ENCODE assay signal across 9 mouse cellular contexts in the genomic region with DNA sequence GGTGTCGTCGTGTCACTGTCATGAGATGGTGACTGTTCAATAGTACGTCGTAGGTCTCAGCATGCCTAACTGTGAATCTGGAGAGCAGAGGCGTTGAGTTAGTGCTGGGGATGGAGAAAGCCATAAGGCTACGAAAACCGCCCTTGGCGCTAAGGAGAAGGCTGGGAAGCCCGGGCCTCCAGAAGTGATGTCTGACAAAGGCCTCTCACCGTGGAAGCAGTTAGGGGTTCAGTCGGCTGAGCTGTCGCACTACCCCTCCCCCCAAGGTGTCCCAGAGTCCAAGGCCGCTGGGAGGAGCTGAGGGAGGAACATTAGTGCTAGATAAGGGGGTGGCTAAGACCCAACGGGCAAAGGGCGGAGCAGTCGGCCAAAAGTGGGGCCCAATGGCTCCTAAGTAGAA. TPM values are rescaled to one million over a fixed set of nuclear protein-coding genes. Genes with fewer than 3 reads are reported as not detected.
DNase-seq lines count a peak whose midpoint lies in the region; ATAC-seq and TF ChIP-seq lines count a peak whose summit lies in the region.
"Had no signal": no experiment of that assay in that cellular context is flagged by ENCODE, and none has a peak within 500 bp of the region (broad histone marks: within the 10 kb centered on the region; RNA-seq: fewer than 3 reads in every experiment).

No protein-coding gene starts in this region.

- no peak for DNase-seq in heart, embryonic 10.5 days (ENCODE audit: low spot score)
- no peak for DNase-seq in heart, postnatal 4 days
- peak; percentile 42 for DNase-seq in ES-CJ7 (ENCODE audit: low read depth, low spot score)
- DNase-seq in liver, adult 2 months (ENCODE audit: extremely low read depth, low read depth, low spot score) = peak; percentile 93
- no peak for DNase-seq in thymus, postnatal 36 days
- no peak for DNase-seq in left cerebral cortex, postnatal 4 days

- peak; percentile 51; the same call in 1 of the 2 replicates for TF ChIP-seq POLR2A in liver, adult 2 months (IDR thresholded peaks at IDR 0.05; ENCODE audit: extremely low read depth, insufficient read depth, low read length)

- 0 out of 2 replicates have a peak overlapping the region, but pooled peaks have one; percentile 30 for H3K27ac ChIP-seq in heart, embryonic 10.5 days
- H3K27ac ChIP-seq in hindbrain, embryonic 12.5 days = no peak overlapping the region
- peak overlapping the region; percentile 94 for H3K27ac ChIP-seq in liver, adult 2 months (replicated peaks; ENCODE audit: insufficient read depth, low read depth, low read length)

- intact Hi-C loops in left cerebral cortex, postnatal 4 days (cut with DNase I) = no loop called here

- H3K79me2 ChIP-seq in liver, adult 2 months (ENCODE audit: control insufficient read depth, insufficient read depth, low read length) = peaks cover 12% of the 10 kb centered on the region; the same call in 1 of the 2 replicates

- peak overlapping the region; percentile 56 for H3K4me3 ChIP-seq in heart, embryonic 10.5 days
- H3K4me3 ChIP-seq in hindbrain, embryonic 12.5 days = peak overlapping the region; percentile 28; the same call in 1 of the 2 replicates
- peak overlapping the region; percentile 67 for H3K4me3 ChIP-seq in liver, adult 2 months (ENCODE audit: insufficient read depth, low read depth, low read length)
- H3K4me3 ChIP-seq: myocyte had no signal

- WGBS in heart, embryonic 10.5 days = 2% methylated on average over 16 of the region's 16 CpGs
- WGBS in hindbrain, embryonic 12.5 days = 5% methylated on average over 16 of the region's 16 CpGs
- 3% methylated on average over 16 of the region's 16 CpGs for whole genome bisulfite sequencing in liver, adult 2 months

- TF ChIP-seq CTCF in liver, adult 2 months (IDR thresholded peaks at IDR 0.05; ENCODE audit: low read depth, low read length) = no peak

- H3K27me3 ChIP-seq in heart, embryonic 10.5 days (ENCODE audit: insufficient read depth, poor library complexity, severe bottlenecking) = peaks cover 75% of the 10 kb centered on the region
- peaks cover 79% of the 10 kb centered on the region for H3K27me3 ChIP-seq in hindbrain, embryonic 12.5 days
- no peaks in the 10 kb centered on the region for H3K27me3 ChIP-seq in liver, adult 2 months (ENCODE audit: control insufficient read depth, insufficient read depth, low read length)

- peak overlapping the region; percentile 44; the same call in 1 of the 2 replicates for H3K4me2 ChIP-seq in hindbrain, embryonic 12.5 days (replicated peaks)

- no peaks in the 10 kb centered on the region for H3K9me3 ChIP-seq in heart, embryonic 10.5 days
- no peaks in the 10 kb centered on the region for H3K9me3 ChIP-seq in hindbrain, embryonic 12.5 days (replicated peaks)

- H3K4me1 ChIP-seq in heart, embryonic 10.5 days = peaks cover 33% of the 10 kb centered on the region
- H3K4me1 ChIP-seq in hindbrain, embryonic 12.5 days = peaks cover 19% of the 10 kb centered on the region
- H3K4me1 ChIP-seq in liver, adult 2 months (ENCODE audit: control insufficient read depth, insufficient read depth, low read length) = peaks cover 12% of the 10 kb centered on the region

- H3K9ac ChIP-seq in hindbrain, embryonic 12.5 days = no peak overlapping the region
- H3K9ac ChIP-seq in liver, adult 2 months (ENCODE audit: low read depth, low read length) = peak overlapping the region; percentile 85

- H3K36me3 ChIP-seq in heart, embryonic 10.5 days = no peaks in the 10 kb centered on the region
- H3K36me3 ChIP-seq in hindbrain, embryonic 12.5 days = no peaks in the 10 kb centered on the region
- H3K36me3 ChIP-seq in liver, adult 2 months (ENCODE audit: control insufficient read depth, insufficient read depth, low read length) = peaks cover 23% of the 10 kb centered on the region

- no peak for ATAC-seq in hindbrain, embryonic 12.5 days (ENCODE audit: low FRiP score)
- no peak for ATAC-seq in frontal cortex, adult (ENCODE audit: low TSS enrichment)

RNA-seq across cellular contexts. Expression of gene Nags, which starts 0.7 kb away (rescaled TPM):
- polyA plus RNA-seq in heart, embryonic 10.5 days (2016; fragmentation: Nextera tagmentation; extraction: Ambion mirVana) = 0.25 and 1.3 TPM in 2 replicates
- not detected for total RNA-seq in heart, postnatal 4 days (2021)
- 0.14 TPM in 1 of 2 replicates, not detected in the other for polyA plus RNA-seq in hindbrain, embryonic 12.5 days (2016; fragmentation: Nextera tagmentation; extraction: Ambion mirVana)
- total RNA-seq in liver, adult 2 months (2014; rRNA removed) = 58.6 and 81.5 TPM in 2 replicates
- polyA plus RNA-seq in liver, adult 2 months (2012; rRNA removed) = 135 and 155 TPM in 2 replicates
- total RNA-seq in left cerebral cortex, postnatal 4 days (2021) = under 1 TPM in 1 of 2 experiments, not detected in 1; 0.16 TPM
- polyA plus RNA-seq: myocyte had no signal

RNA-seq across cellular contexts. Expression of gene Tmem101, which starts 10.2 kb away (rescaled TPM):
- polyA plus RNA-seq in heart, embryonic 10.5 days (2016; fragmentation: Nextera tagmentation; extraction: Ambion mirVana) = 40.8 and 44.6 TPM in 2 replicates
- 10 to 100 TPM; 15.0 to 15.4 TPM for total RNA-seq in heart, postnatal 4 days (2021)
- 37.9 and 40.4 TPM in 2 replicates for polyA plus RNA-seq in hindbrain, embryonic 12.5 days (2016; fragmentation: Nextera tagmentation; extraction: Ambion mirVana)
- 4.2 and 7.7 TPM in 2 replicates for total RNA-seq in liver, adult 2 months (2014; rRNA removed)
- polyA plus RNA-seq in liver, adult 2 months (2012; rRNA removed) = 9.2 and 13.5 TPM in 2 replicates
- 10 to 100 TPM; 23.8 to 26.4 TPM for total RNA-seq in left cerebral cortex, postnatal 4 days (2021)

RNA-seq across cellular contexts. Expression of gene Pyy, which starts 38.4 kb away (rescaled TPM):
- polyA plus RNA-seq in heart, embryonic 10.5 days (2016; fragmentation: Nextera tagmentation; extraction: Ambion mirVana) = 3.0 TPM in 1 of 2 replicates, not detected in the other
- not detected for total RNA-seq in heart, postnatal 4 days (2021)
- 3.3 and 5.5 TPM in 2 replicates for polyA plus RNA-seq in hindbrain, embryonic 12.5 days (2016; fragmentation: Nextera tagmentation; extraction: Ambion mirVana)
- not detected in 2 replicates for total RNA-seq in liver, adult 2 months (2014; rRNA removed)
- polyA plus RNA-seq in liver, adult 2 months (2012; rRNA removed) = 0.35 TPM in 1 of 2 replicates, not detected in the other
- total RNA-seq in left cerebral cortex, postnatal 4 days (2021) = not detected
- polyA plus RNA-seq: myocyte had no signal

RNA-seq across cellular contexts. Expression of gene Lsm12, which starts 39.1 kb away (rescaled TPM):
- 90.9 and 108 TPM in 2 replicates for polyA plus RNA-seq in heart, embryonic 10.5 days (2016; fragmentation: Nextera tagmentation; extraction: Ambion mirVana)
- 10 to 100 TPM; 71.3 to 75.3 TPM for total RNA-seq in heart, postnatal 4 days (2021)
- 114 TPM in 2 replicates for polyA plus RNA-seq in hindbrain, embryonic 12.5 days (2016; fragmentation: Nextera tagmentation; extraction: Ambion mirVana)
- total RNA-seq in liver, adult 2 months (2014; rRNA removed) = 11.4 and 14.1 TPM in 2 replicates
- 24.3 and 24.5 TPM in 2 replicates for polyA plus RNA-seq in liver, adult 2 months (2012; rRNA removed)
- total RNA-seq in left cerebral cortex, postnatal 4 days (2021) = 10 to 100 TPM; 84.5 to 86.0 TPM

RNA-seq across cellular contexts. Expression of gene G6pc3, which starts 43.4 kb away (rescaled TPM):
- 35.0 and 40.9 TPM in 2 replicates for polyA plus RNA-seq in heart, embryonic 10.5 days (2016; fragmentation: Nextera tagmentation; extraction: Ambion mirVana)
- total RNA-seq in heart, postnatal 4 days (2021) = 10 to 100 TPM; 29.9 to 32.6 TPM
- polyA plus RNA-seq in hindbrain, embryonic 12.5 days (2016; fragmentation: Nextera tagmentation; extraction: Ambion mirVana) = 26.8 and 27.0 TPM in 2 replicates
- 2.8 and 3.6 TPM in 2 replicates for total RNA-seq in liver, adult 2 months (2014; rRNA removed)
- polyA plus RNA-seq in liver, adult 2 months (2012; rRNA removed) = 17.1 and 25.9 TPM in 2 replicates
- 10 to 100 TPM; 34.6 to 35.4 TPM for total RNA-seq in left cerebral cortex, postnatal 4 days (2021)

Comparison
In these comparisons a context has a peak if more than half of its experiments do, and no peak if none do; other contexts are left out.
1. DNase-seq: peak in ES-CJ7 (single experiment) and liver, adult 2 months (single experiment); none in heart, embryonic 10.5 days (single experiment), heart, postnatal 4 days (single experiment), thymus, postnatal 36 days (0 of 2) and left cerebral cortex, postnatal 4 days (single experiment).
2. RNA of gene Nags, which starts 0.7 kb away (total RNA-seq): 58.6 to 81.5 TPM in liver, adult 2 months; 0.16 TPM in left cerebral cortex, postnatal 4 days and not detected in heart, postnatal 4 days; every median in the first group is over 10 times any median in the second.
3. Peak in every context shown above with its lines, with median percentiles within 50 percentile points of each other: H3K4me3 ChIP-seq.